Mouse (Mus musculus) layer of hippocampus, adult 11-12 months (tissue): ENCODE measurements around the gene Epha3.

Experiments used
- DNase-seq: peaks from one replicate; pipeline ENCODE4 v3.0.0; 2022; ENCODE audit warnings: low spot score

Gene Epha3

GRCm38 (mm10) chr16:63653393-63653918 is 210.5 kb downstream of the Epha3 start:
- DNase-seq: no peak

DNA sequence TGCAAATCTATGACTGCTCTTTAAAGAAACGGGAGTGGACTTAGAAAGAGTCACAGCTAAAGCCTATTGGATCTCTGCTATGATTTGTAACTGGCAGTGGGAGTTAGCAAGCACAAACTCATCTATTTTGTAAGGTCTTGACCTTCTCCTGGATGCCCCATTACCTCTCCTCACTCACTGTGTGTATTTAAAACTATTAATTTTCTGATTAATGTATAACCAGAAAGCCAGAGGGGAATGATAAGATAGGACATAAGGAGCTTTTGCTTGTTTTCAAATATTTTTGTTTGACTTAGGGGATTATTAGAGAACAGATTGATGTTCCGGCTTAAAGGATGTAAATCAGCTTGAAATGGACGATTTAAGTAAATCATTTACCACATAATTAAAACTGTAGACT is 213.2 kb downstream of the Epha3 start:
- DNase-seq: no peak

DNA sequence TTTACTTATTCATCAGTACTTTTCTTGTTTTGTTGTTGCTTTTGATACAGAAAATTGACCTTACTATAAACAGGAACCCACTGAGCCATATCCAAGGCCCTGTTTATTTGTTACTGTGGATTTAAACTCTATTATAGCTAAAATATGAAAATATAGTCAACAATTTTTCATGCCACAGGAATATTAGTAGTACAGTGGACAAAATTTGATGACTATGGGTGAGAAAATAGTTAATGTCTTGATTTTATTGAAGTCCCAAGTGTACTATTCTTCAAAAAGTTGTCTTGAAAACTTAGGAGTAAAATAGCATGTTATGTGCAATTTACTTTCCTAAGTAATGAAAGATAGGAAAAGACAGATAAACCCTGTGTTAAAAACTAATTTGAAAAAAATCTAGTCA is 217.4 kb downstream of the Epha3 start:
- DNase-seq: no peak

- no peak for DNase-seq
Observed at GRCm38 (mm10) chr16:63642641-63643040, 221.3 kb downstream of the Epha3 start.

GRCm38 (mm10) chr16:63641603-63642002 is 222.4 kb downstream of the Epha3 start:
- DNase-seq: no peak

DNA sequence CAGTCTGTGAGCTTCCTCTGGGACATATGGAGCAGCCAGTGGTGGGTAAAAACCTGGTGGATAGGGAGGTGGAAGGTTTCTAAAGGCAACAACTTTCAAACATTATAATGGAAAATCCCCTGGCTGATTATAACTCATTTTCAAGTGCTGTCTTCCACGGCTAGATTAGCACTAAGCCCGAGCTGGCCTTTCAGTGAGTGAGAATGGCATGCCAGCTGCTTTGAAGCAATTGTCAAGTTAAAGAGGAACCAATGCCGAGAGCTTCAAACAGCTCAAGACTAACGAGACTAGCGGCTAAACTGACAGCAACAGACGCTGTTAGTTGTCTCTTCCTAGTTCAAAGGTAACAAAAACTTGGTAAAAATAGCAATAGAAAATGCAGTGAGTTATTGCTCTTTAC is 225.3 kb downstream of the Epha3 start:
- DNase-seq: no peak

DNA sequence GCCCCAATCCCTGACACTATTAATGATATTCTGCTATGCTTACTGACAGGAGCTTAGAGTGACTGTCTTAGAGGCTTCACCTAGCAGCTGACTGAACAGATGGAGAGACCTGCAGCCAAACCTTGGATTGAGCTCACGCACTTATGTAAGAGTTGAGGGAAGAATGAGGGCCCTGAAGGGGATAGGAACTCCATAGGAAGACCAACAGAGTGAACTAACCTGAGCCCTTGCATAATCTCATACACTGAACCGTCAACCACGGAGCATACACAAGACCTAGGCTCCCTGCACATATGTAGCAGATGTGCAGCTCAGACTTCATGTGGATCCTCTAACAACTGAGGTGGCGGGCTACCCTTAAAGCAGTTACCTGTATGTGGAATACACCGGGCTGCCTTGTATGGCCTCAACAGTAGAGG is 230.2 kb downstream of the Epha3 start:
- DNase-seq: no peak

GRCm38 (mm10) chr16:63625229-63625628 is 238.7 kb downstream of the Epha3 start:
- no peak for DNase-seq

DNA sequence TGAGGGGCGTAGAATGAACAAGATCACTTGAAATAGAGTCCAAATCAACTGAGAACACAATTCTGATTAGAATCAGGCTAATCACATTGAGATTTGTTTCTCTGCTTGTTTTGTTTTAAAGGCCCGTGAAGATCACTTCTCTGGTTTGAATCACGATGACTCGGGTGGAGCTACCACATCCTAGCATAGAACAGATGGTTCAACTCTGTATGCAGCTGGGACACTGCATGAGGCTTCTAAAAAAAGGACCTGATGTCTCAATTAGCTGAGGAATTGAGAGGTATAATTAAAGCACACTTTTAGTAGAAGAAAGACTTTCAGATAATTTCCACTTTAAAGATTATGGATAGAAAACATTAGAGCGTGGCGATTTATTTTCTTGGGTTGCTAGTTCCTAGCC is 242.1 kb downstream of the Epha3 start:
- DNase-seq: no peak

- no peak for DNase-seq
Observed at GRCm38 (mm10) chr16:63615396-63615795, 248.6 kb downstream of the Epha3 start.

- no peak for DNase-seq
Observed at GRCm38 (mm10) chr16:63613006-63613405, 251.0 kb downstream of the Epha3 start.

- DNase-seq: no peak
Observed at GRCm38 (mm10) chr16:63600229-63600628, 263.7 kb downstream of the Epha3 start.

GRCm38 (mm10) chr16:63594656-63595055 is 269.3 kb downstream of the Epha3 start:
- no peak for DNase-seq

- no peak for DNase-seq
Observed at GRCm38 (mm10) chr16:63569746-63570145, 294.2 kb downstream of the Epha3 start.

DNA sequence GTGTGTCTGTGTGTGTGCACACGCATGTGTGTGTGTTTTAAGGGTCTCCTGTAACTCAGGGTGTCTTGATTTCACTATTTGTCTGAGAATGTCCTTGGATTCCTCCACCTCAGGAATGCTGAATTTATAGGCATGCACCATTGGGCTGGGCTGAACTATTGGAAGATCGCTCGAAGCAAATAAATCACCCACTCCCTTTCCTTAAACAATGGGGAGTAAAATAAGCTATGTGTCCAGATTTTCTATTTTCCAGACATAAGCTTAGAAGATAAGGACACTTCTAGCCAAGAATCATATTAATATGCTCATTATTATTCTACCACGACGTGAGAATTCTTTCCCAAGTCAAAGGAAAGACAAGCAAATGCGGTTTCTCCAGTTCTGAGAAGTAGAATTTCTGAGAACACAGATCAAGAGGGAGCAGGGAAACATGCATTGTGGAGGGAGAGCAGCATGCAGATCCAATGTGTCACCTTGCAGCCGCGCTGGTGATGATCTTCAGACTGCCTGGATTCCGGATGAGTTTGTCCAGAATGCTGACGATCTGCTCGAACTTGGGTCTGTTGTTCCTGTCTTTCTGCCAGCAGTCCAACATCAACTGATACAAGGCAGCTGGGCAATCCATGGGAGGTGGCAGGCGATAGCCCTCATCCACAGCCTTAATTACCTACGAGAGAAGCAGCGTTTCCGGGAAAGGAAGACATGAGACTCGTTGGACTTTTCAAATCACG is 297.7 kb downstream of the Epha3 start:
- DNase-seq: no peak

DNA sequence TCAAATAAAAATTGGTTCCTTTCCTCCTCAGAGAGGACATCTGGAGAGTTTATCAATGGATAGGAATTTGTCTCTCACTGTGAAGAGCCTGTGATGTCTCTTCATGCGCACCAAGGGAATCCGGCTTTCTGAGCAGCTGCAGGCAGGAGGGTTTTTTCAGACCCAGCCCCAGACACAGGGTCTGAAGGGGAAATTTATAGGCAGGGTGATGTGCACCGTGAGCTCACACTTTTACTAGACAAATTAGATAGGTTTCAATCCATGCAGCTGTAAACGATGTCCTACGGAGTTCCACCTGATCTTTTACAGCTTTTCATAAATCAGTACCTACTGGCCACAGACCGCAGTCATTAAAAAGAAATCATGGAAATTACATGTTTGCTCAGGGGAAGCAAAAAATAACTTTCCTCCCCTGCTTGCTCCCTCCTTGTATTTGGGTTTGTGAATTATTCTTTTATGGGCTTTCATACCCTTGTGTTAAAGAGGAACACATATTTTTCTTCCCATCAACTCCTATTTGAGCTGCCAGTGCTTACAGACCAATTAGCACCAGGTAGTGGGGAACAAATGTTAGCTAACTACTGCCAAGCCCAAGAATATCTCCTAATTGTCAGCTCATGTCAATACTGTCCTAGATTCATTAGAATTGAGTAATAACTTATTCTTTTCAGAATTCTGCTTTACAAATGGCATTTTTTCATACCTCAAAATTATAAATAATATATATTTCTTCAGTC is 307.4 kb downstream of the Epha3 start:
- no peak for DNase-seq

- DNase-seq: no peak
Observed at GRCm38 (mm10) chr16:63552531-63552930, 311.4 kb downstream of the Epha3 start.

DNA sequence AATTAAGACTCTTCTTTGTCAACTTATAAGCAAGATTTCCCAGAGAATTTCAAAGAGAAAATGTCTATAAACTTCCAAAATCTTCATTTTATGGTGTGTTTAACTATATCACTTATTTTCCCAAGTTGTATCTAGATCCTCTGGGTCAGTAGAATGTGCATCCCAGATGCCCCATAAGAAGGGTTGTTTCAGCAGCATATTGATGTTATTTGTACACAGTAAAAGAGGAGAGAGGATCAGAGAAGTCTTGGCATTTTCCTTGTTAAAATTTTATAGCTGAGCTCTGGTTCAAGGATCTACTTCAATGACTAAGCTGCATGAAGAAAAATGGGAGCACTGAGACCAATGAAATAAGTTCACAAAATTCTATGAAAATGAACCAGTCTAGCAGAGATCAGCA is 324.5 kb downstream of the Epha3 start:
- DNase-seq: no peak

- DNase-seq: no peak
Observed at GRCm38 (mm10) chr16:63528821-63529220, 335.2 kb downstream of the Epha3 start.

GRCm38 (mm10) chr16:63517636-63518035 is 346.3 kb downstream of the Epha3 start:
- DNase-seq: no peak

GRCm38 (mm10) chr16:63510069-63510468 is 353.9 kb downstream of the Epha3 start:
- no peak for DNase-seq

GRCm38 (mm10) chr16:63506437-63506836 is 357.5 kb downstream of the Epha3 start:
- no peak for DNase-seq

DNA sequence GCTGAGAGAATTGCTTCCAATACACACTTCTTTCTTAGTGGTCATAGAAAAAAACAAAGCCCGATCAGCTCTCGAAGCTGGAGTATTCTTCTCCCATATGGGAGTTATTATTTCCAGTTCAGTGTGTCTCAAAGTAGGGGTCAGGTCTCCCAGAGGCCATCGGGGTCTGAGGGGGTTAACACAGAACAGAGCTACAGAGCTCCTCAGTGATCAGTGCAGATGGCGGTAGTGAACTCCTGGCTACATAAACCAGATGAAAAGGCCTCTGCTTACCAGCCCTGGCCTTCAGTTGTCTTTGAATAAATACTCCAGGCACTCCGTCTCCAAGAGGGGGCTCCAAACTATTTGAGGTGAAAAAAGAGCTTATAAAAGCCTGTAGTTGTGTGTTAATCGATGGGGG is 362.5 kb downstream of the Epha3 start:
- no peak for DNase-seq
